ENCODE assay signal across 30 mouse cellular contexts in genomic region chr3:32372470-32372869, GRCm38 (mm10).
"Had no signal": no experiment of that assay in that cellular context is flagged by ENCODE, and none has a peak within 500 bp of the region (broad histone marks: within the 10 kb centered on the region; RNA-seq: fewer than 3 reads in every experiment).

No protein-coding gene starts in this region.

- H3K4me1 ChIP-seq: heart, embryonic 10.5 days; heart, embryonic 12.5 days; heart, embryonic 13.5 days; heart, embryonic 15.5 days; hindbrain, embryonic 10.5 days; hindbrain, embryonic 12.5 days; hindbrain, embryonic 13.5 days; hindbrain, embryonic 15.5 days; intestine, embryonic 15.5 days; kidney, embryonic 15.5 days had no signal

- H3K27me3 ChIP-seq: heart, embryonic 12.5 days; heart, embryonic 13.5 days; heart, embryonic 15.5 days; hindbrain, embryonic 12.5 days; hindbrain, embryonic 13.5 days; hindbrain, embryonic 15.5 days; intestine, embryonic 15.5 days; kidney, embryonic 15.5 days had no signal

- H3K36me3 ChIP-seq: heart, embryonic 10.5 days; heart, embryonic 12.5 days; heart, embryonic 13.5 days; heart, embryonic 15.5 days; hindbrain, embryonic 10.5 days; hindbrain, embryonic 12.5 days; hindbrain, embryonic 13.5 days; hindbrain, embryonic 15.5 days; intestine, embryonic 15.5 days; kidney, embryonic 15.5 days had no signal

- H3K27ac ChIP-seq: heart, embryonic 10.5 days; heart, embryonic 13.5 days; heart, embryonic 15.5 days; hindbrain, embryonic 10.5 days; hindbrain, embryonic 12.5 days; hindbrain, embryonic 13.5 days; hindbrain, embryonic 14.5 days; hindbrain, embryonic 15.5 days; hindbrain, postnatal 0 days; intestine, embryonic 15.5 days; kidney, embryonic 15.5 days; kidney, postnatal 0 days; layer of hippocampus, adult 2 months had no signal

- DNase-seq: heart, postnatal 10 days; heart, postnatal 14 days; heart, postnatal 36 days; heart, postnatal 4 days; kidney, adult 11 months; kidney, adult 18-20 months; kidney, adult 8-10 months; kidney, adult 9 months; kidney, postnatal 14 days; kidney, postnatal 25 days; layer of hippocampus, adult 9-11 months; layer of hippocampus, postnatal 36 days had no signal

- H3K4me2 ChIP-seq: heart, embryonic 11.5 days; heart, embryonic 12.5 days; heart, embryonic 13.5 days; heart, embryonic 15.5 days; hindbrain, embryonic 12.5 days; hindbrain, embryonic 13.5 days; hindbrain, embryonic 14.5 days; hindbrain, embryonic 15.5 days; intestine, embryonic 15.5 days; kidney, embryonic 15.5 days had no signal

- H3K4me3 ChIP-seq: heart, embryonic 10.5 days; heart, embryonic 12.5 days; heart, embryonic 13.5 days; heart, embryonic 15.5 days; hindbrain, embryonic 10.5 days; hindbrain, embryonic 12.5 days; hindbrain, embryonic 13.5 days; hindbrain, embryonic 15.5 days; intestine, embryonic 15.5 days; kidney, embryonic 15.5 days; layer of hippocampus, adult 2 months had no signal

- H3K9ac ChIP-seq: heart, embryonic 12.5 days; heart, embryonic 13.5 days; heart, embryonic 15.5 days; hindbrain, embryonic 12.5 days; hindbrain, embryonic 13.5 days; hindbrain, embryonic 14.5 days; hindbrain, embryonic 15.5 days; intestine, embryonic 15.5 days; kidney, embryonic 15.5 days had no signal

- ATAC-seq: hindbrain, embryonic 16.5 days; hindbrain, postnatal 0 days; inflammation-experienced regulatory T-cells, adult 6 months; intestine, embryonic 15.5 days; intestine, embryonic 16.5 days had no signal

- H3K9me3 ChIP-seq: heart, embryonic 10.5 days; heart, embryonic 12.5 days; heart, embryonic 13.5 days; heart, embryonic 15.5 days; hindbrain, embryonic 10.5 days; hindbrain, embryonic 12.5 days; hindbrain, embryonic 13.5 days; hindbrain, embryonic 15.5 days; intestine, embryonic 15.5 days; kidney, embryonic 15.5 days had no signal
